Mouse (Mus musculus) mouse embryonic stem cell (cell line): ENCODE measurements around the gene Cst10.

Experiments used
- in situ Hi-C, 2 experiments: fragments of 300-500 bp; cut with MboI; formaldehyde crosslinking; loops; 1 replicate in 1 of 2; 3 replicates in 1 of 2; pipeline ENCODE4 v1.14.3; 2019 to 2020; ENCODE audit warnings: low sequenced_read_pairs in 2 of 2, low pct_unique_long_range_greater_than_20kb in 1 of 2, mixed read lengths in 1 of 2; ENCODE audit not compliant: unreplicated experiment in 1 of 2

Cst10 gene

DNA sequence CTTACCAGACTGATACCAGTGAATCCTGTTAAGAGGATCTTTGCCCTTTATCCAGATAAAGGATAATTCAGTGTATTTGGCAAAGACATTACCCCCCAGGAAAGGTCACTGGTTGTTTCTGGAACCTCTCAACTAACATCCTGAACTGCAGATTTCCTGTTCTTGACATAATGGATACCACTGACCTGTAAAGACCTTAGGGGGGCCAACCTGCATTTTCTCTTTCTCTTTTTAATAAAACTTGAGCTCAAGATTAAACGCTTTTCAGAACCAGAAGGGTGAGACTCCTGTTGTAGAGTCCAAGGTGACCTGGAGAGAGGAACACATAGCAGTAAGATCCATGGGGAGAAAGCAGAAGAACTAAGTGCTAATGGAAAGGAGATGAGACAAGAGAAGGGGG is at the start of gene Cst10:
Gene Cst10 (plus strand): TSS at position 301 of the 400 bp plus-strand sequence.
- in situ Hi-C loops, result no loop called here

DNA sequence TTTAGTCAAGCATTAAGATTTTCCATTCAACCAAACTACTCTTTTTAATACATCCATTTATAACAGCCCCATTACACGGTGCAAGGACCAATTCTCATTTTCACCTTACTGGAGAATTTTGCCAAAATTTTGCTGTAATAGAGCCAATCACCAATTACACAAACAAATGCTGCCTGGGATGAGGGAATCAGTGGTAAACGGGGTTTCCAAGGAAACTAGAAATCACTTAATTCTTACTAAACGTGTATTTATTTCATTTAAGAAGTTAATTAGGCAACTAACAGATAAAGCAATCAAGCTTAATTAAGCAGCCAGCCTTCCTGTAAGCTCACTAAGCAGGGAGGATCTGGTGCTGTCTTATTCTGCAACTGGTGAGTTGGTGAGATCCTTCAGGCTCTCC is 11.9 kb upstream of the Cst10 start:
- in situ Hi-C loops, result no loop called here

DNA sequence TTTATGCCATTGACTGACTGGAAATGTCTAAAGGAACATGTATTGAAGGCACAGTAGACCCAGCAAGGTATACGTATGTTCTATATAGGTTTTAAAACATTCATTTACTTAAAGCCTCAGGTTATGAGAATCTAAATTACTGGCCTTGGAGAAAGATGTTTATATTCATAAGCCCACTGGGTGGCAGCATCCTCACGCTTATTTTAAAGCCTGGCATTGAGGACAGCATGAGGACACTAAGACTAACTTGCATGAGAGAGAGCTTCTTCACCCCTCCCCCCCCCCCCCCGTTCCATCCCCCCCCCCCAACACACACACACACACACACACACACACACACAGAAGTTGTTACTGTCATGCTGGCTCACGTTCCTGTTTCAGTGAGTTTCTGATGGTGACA is 17.7 kb downstream of the Cst10 start:
- in situ Hi-C loops, result no loop called here
